Mouse (Mus musculus): ENCODE results near the gene Sppl2c. TPM values are rescaled to one million over a fixed set of nuclear protein-coding genes. Genes with fewer than 3 reads are reported as not detected.

Gene Sppl2c
- total RNA-seq, 2 experiments from 2014 or later, result not detected

DNA sequence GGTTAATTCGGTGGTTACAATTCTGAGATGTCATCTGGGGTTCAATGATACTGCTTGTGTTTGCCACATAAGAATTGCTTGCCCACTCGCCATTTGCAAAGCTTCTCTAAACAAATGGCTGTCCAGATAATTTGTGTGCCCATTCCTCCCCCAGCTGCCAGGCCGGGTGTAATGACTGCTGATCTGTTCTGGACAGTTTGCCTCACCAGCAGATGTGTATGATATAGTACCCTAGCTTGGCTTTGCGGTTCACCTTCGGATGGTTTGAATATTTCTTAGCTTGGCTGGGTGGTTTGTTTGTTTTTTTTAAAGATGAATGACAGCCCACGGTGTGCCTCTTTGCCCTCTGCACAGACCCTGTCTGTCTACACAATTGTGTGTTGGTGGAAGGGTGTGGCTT, 48.6 kb downstream of the Sppl2c start:
- no peak for ATAC-seq (replicated peaks; ENCODE audit: low FRiP score, low TSS enrichment, poor library complexity, severe bottlenecking)

DNA sequence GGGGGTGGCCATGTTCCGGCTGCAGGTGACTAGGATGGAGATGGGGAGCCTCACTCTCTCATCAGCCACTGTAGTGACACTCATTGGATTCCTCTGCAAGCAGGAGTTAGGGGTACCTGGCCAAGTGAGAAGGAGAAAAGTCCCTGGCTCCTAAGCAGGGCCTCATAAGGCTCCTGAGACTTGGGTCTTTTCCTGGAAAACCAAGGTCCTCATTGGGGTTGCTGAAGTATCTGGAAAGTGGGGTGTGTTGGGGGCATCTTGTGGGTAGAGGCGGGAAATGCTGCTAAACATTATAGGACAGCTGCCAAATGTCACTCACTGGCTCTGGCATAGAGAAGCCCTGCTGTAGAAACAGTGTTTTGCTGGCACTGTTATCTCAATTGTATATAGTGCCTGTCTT, 49.8 kb downstream of the Sppl2c start:
- ATAC-seq (replicated peaks; ENCODE audit: low FRiP score, low TSS enrichment, poor library complexity, severe bottlenecking), result no peak

DNA sequence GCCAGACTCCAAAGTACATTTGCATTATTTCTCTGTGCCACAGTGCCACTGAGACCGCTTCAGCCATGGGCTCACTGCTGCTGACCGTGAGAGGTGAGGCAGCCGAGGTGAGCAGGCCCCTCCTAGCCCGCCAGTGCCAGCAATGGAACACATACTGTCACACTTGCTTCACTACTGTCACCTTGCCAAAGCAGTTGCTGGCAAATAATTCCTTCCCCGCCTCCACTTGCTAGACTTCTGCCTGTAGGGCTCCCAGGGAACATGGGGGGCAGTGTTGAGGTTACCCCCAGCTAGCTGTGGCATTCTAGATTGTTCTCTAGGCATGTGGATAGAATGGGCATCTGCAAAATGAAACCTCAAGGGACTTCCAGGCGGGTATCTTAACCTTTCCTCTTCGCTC, 51.1 kb downstream of the Sppl2c start:
- no peak for ATAC-seq (replicated peaks; ENCODE audit: low FRiP score, low TSS enrichment, poor library complexity, severe bottlenecking)

DNA sequence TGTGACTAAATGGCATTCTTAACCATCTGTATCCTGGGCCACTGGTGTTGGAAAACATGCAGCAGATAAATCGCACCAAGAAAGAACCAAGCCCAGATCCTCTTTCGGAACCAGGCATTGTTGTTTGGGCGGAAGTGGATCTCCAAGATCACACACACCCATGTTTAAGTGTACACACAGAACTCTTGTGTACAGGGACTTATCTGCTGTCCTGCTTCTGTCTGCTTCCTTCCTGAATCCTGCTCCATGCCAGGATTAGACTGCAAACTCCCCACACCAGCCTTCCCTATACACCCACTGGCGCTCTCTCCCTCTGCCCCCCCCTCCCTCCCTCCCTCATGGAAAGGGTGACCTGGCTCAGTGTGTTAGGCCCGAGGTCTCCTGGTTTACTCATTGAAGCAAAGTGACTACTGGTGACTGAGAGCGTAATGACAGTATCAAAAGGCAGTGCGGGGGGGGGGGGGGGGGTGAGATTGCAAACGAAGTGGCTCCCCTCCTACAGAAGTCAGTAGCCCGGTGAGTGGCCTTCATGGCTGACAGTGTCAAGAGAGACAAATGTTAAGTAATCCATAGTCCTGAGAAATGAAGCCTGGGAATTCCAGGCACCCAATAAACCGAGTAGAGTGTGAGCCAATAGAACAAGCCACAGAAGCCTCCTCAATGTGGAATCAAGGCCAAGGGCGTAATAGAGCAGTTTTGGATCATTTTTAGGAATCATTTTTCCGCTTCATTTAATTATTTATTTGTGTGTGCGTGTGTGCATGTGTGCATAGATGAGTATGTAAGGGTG, 52.0 kb downstream of the Sppl2c start:
- ATAC-seq (replicated peaks; ENCODE audit: low FRiP score, low TSS enrichment, poor library complexity, severe bottlenecking), result no peak

Other genes with a start within 250 kb of the Sppl2c start
- 44.6 and 58.6 TPM in 2 replicates for gene Nsf, start 232.3 kb upstream of the Sppl2c start, total RNA-seq (2014; fragmentation: Nextera tagmentation)
- 39.2 and 42.7 TPM in 2 replicates for gene Nsf, start 232.3 kb upstream of the Sppl2c start, total RNA-seq (2017)
- 7.6 and 16.8 TPM in 2 replicates for gene Arf2, start 219.6 kb upstream of the Sppl2c start, total RNA-seq (2014; fragmentation: Nextera tagmentation)
- gene Arf2, start 219.6 kb upstream of the Sppl2c start, total RNA-seq (2017), result 13.9 and 27.0 TPM in 2 replicates
- not detected in 2 replicates for gene Crhr1, start 53.5 kb upstream of the Sppl2c start, total RNA-seq (2014; fragmentation: Nextera tagmentation)
- gene Crhr1, start 53.5 kb upstream of the Sppl2c start, total RNA-seq (2017), result not detected in 2 replicates
- 3.4 and 4.1 TPM in 2 replicates for gene Mapt, start 45.1 kb downstream of the Sppl2c start, total RNA-seq (2014; fragmentation: Nextera tagmentation)
- 0.23 TPM in 1 of 2 replicates, not detected in the other for gene Mapt, start 45.1 kb downstream of the Sppl2c start, total RNA-seq (2017)